Mouse (Mus musculus) MEL (cell line): ENCODE measurements around the gene Ispd. TPM values are rescaled to one million over a fixed set of nuclear protein-coding genes. Genes with fewer than 3 reads are reported as not detected.
A peak's percentile ranks its signal among the peaks of the same experiment; 100 is the strongest.

Experiments
- DNase-seq: peaks from one replicate; pipeline ENCODE4 v3.0.0; 2011; ENCODE audit warnings: low read depth, low spot score
- H3K27ac ChIP-seq: 2 replicates; pipeline ENCODE4 v1.5.1; 2012; ENCODE audit warnings: low read depth, mild to moderate bottlenecking, control low read depth, low read length, moderate library complexity; ENCODE audit not compliant: control insufficient read depth
- H3K27me3 ChIP-seq, 2 experiments: fragments of 150-350 bp in 1 of 2; sonication (generic) in 1 of 2; 2 replicates each; pipeline ENCODE4 v1.6.1; 2012; ENCODE audit warnings: low read length in 2 of 2, mild to moderate bottlenecking in 2 of 2, improper control_type of control experiment in 1 of 2, moderate library complexity in 1 of 2; ENCODE audit not compliant: insufficient read depth in 2 of 2, control insufficient read depth in 1 of 2
- H3K36me3 ChIP-seq, 2 experiments: 2 replicates each; pipeline ENCODE4 v1.6.1; 2012 to 2014; ENCODE audit warnings: low read length in 2 of 2, improper control_type of control experiment in 1 of 2, inconsistent platforms in 1 of 2, mild to moderate bottlenecking in 1 of 2; ENCODE audit not compliant: insufficient read depth in 2 of 2, control insufficient read depth in 1 of 2
- H3K4me1 ChIP-seq, 2 experiments: fragments of 150-350 bp in 1 of 2; sonication (generic) in 1 of 2; 2 replicates each; pipeline ENCODE4 v1.6.1; 2012; ENCODE audit warnings: low read length in 2 of 2, improper control_type of control experiment in 1 of 2, mild to moderate bottlenecking in 1 of 2; ENCODE audit not compliant: insufficient read depth in 2 of 2, control insufficient read depth in 1 of 2
- H3K4me3 ChIP-seq, 2 experiments: fragments of 150-350 bp in 1 of 2; sonication (generic) in 1 of 2; 2 replicates each; pipeline ENCODE4 v1.5.1; 2012; ENCODE audit warnings: low read depth in 2 of 2, low read length in 2 of 2, mild to moderate bottlenecking in 2 of 2, moderate library complexity in 2 of 2, control low read depth in 1 of 2, improper control_type of control experiment in 1 of 2; ENCODE audit not compliant: control insufficient read depth in 1 of 2, insufficient read depth in 1 of 2
- H3K79me2 ChIP-seq: 2 replicates; pipeline ENCODE4 v1.6.1; 2012; ENCODE audit warnings: mild to moderate bottlenecking, low read length, moderate library complexity; ENCODE audit not compliant: control insufficient read depth, poor library complexity, insufficient read depth
- H3K9ac ChIP-seq: 2 replicates; pipeline ENCODE4 v1.6.1; 2012; ENCODE audit warnings: low read depth, mild to moderate bottlenecking, control low read depth, low read length, moderate library complexity; ENCODE audit not compliant: control insufficient read depth, poor library complexity, severe bottlenecking
- H3K9me3 ChIP-seq: fragments of 150-350 bp; sonication (generic); replicated peaks from 2 replicates; pipeline ENCODE4 v1.6.1; 2012; ENCODE audit warnings: mild to moderate bottlenecking, low read length, improper control_type of control experiment, moderate library complexity; ENCODE audit not compliant: insufficient read depth
- BHLHE40 ChIP-seq: IDR thresholded peaks from 2 replicates; pipeline ENCODE4 v1.6.1; 2012; ENCODE audit warnings: low read depth, mild to moderate bottlenecking, inconsistent platforms, low read length, improper control_type of control experiment, borderline replicate concordance
- CHD1 ChIP-seq: IDR thresholded peaks from 2 replicates; pipeline ENCODE4 v1.6.1; 2012; ENCODE audit warnings: low read depth, mild to moderate bottlenecking, inconsistent platforms, low read length, improper control_type of control experiment
- CHD2 ChIP-seq: IDR thresholded peaks from 2 replicates; pipeline ENCODE4 v1.6.1; 2011; ENCODE audit warnings: low read length, improper control_type of control experiment
- CTCF ChIP-seq, 3 experiments: IDR thresholded peaks in 2 of 3; conservative IDR thresholded peaks in 1 of 3; 2 replicates each; pipeline ENCODE4 v1.5.1; 2011 to 2012; ENCODE audit warnings: low read length in 3 of 3, low read depth in 2 of 3, mild to moderate bottlenecking in 2 of 3, improper control_type of control experiment in 1 of 3, inconsistent platforms in 1 of 3, mixed read lengths in 1 of 3, moderate library complexity in 1 of 3; ENCODE audit not compliant: control insufficient read depth in 1 of 3, insufficient read depth in 1 of 3, poor library complexity in 1 of 3, severe bottlenecking in 1 of 3
- E2F4 ChIP-seq: IDR thresholded peaks from 2 replicates; pipeline ENCODE4 v1.6.1; 2011; ENCODE audit warnings: low read depth, low read length, improper control_type of control experiment, borderline replicate concordance
- ELF1 ChIP-seq: IDR thresholded peaks from 2 replicates; pipeline ENCODE4 v1.6.1; 2014; ENCODE audit warnings: low read depth, mild to moderate bottlenecking, inconsistent platforms, low read length, improper control_type of control experiment, moderate library complexity
- EP300 ChIP-seq, 2 experiments: IDR thresholded peaks; 2 replicates each; pipeline ENCODE4 v1.6.1; 2011; ENCODE audit warnings: improper control_type of control experiment in 2 of 2, low read length in 2 of 2, low read depth in 1 of 2, mild to moderate bottlenecking in 1 of 2
- ETS1 ChIP-seq: IDR thresholded peaks from 2 replicates; pipeline ENCODE4 v1.6.1; 2012; ENCODE audit warnings: low read depth, mild to moderate bottlenecking, inconsistent platforms, low read length, improper control_type of control experiment, moderate library complexity
- GATA1 ChIP-seq: IDR thresholded peaks from 2 replicates; pipeline ENCODE4 v1.6.1; 2011; ENCODE audit warnings: low read depth, low read length, improper control_type of control experiment
- HCFC1 ChIP-seq: IDR thresholded peaks from 2 replicates; pipeline ENCODE4 v1.6.1; 2012; ENCODE audit warnings: low read depth, mild to moderate bottlenecking, inconsistent platforms, low read length, improper control_type of control experiment, moderate library complexity
- MAX ChIP-seq: IDR thresholded peaks from 2 replicates; pipeline ENCODE4 v1.6.1; 2011; ENCODE audit warnings: low read length, improper control_type of control experiment
- MAZ ChIP-seq: IDR thresholded peaks from 2 replicates; pipeline ENCODE4 v1.6.1; 2012; ENCODE audit warnings: low read depth, mild to moderate bottlenecking, inconsistent platforms, low read length, improper control_type of control experiment
- MEF2A ChIP-seq: IDR thresholded peaks from 2 replicates; pipeline ENCODE4 v1.6.1; 2014; ENCODE audit warnings: low read depth, mild to moderate bottlenecking, inconsistent platforms, low read length, improper control_type of control experiment; ENCODE audit not compliant: poor library complexity, insufficient replicate concordance, severe bottlenecking; ENCODE audit errors: extremely low read depth
- MXI1 ChIP-seq: IDR thresholded peaks from 2 replicates; pipeline ENCODE4 v1.6.1; 2011; ENCODE audit warnings: mild to moderate bottlenecking, low read depth, low read length, improper control_type of control experiment
- MYB ChIP-seq: IDR thresholded peaks from 2 replicates; pipeline ENCODE4 v1.6.1; 2011; ENCODE audit warnings: mild to moderate bottlenecking, low read depth, low read length, improper control_type of control experiment
- NELFE ChIP-seq: IDR thresholded peaks from 2 replicates; pipeline ENCODE4 v1.6.1; 2011; ENCODE audit warnings: low read depth, low read length, improper control_type of control experiment
- POLR2A ChIP-seq, 2 experiments: IDR thresholded peaks; 2 replicates each; pipeline ENCODE4 v1.6.1; 2011 to 2012; ENCODE audit warnings: low read length in 2 of 2, mild to moderate bottlenecking in 2 of 2, control low read depth in 1 of 2, improper control_type of control experiment in 1 of 2, low read depth in 1 of 2, moderate library complexity in 1 of 2; ENCODE audit not compliant: control insufficient read depth in 1 of 2, insufficient read depth in 1 of 2, poor library complexity in 1 of 2
- POLR2AphosphoS2 ChIP-seq: IDR thresholded peaks from 2 replicates; pipeline ENCODE4 v1.6.1; 2011; ENCODE audit warnings: low read length, improper control_type of control experiment
- RAD21 ChIP-seq: IDR thresholded peaks from 2 replicates; pipeline ENCODE4 v1.6.1; 2011; ENCODE audit warnings: mild to moderate bottlenecking, low read depth, low read length, improper control_type of control experiment
- RCOR1 ChIP-seq: IDR thresholded peaks from 2 replicates; pipeline ENCODE4 v1.6.1; 2012; ENCODE audit warnings: low read depth, mild to moderate bottlenecking, inconsistent platforms, low read length, improper control_type of control experiment
- SMC3 ChIP-seq: IDR thresholded peaks from 2 replicates; pipeline ENCODE4 v1.6.1; 2011; ENCODE audit warnings: low read depth, low read length, improper control_type of control experiment
- TAL1 ChIP-seq: IDR thresholded peaks from 2 replicates; pipeline ENCODE4 v1.6.1; 2012; ENCODE audit warnings: mild to moderate bottlenecking, inconsistent platforms, low read length, moderate library complexity, mixed read lengths
- TBP ChIP-seq: IDR thresholded peaks from 2 replicates; pipeline ENCODE4 v1.8.0; 2011; ENCODE audit warnings: low read depth, low read length, improper control_type of control experiment
- TCF12 ChIP-seq: IDR thresholded peaks from 2 replicates; pipeline ENCODE4 v1.6.1; 2014; ENCODE audit warnings: low read depth, mild to moderate bottlenecking, inconsistent platforms, low read length, improper control_type of control experiment, moderate library complexity
- UBTF ChIP-seq: IDR thresholded peaks from 2 replicates; pipeline ENCODE4 v1.6.1; 2012; ENCODE audit warnings: low read depth, mild to moderate bottlenecking, inconsistent platforms, low read length, improper control_type of control experiment, moderate library complexity, borderline replicate concordance; ENCODE audit not compliant: insufficient read depth
- USF1 ChIP-seq: IDR thresholded peaks from 2 replicates; pipeline ENCODE4 v1.6.1; 2014; ENCODE audit warnings: low read depth, mild to moderate bottlenecking, inconsistent platforms, low read length, improper control_type of control experiment, moderate library complexity
- USF2 ChIP-seq, 2 experiments: IDR thresholded peaks; 2 replicates each; pipeline ENCODE4 v1.6.1; 2011 to 2012; ENCODE audit warnings: improper control_type of control experiment in 2 of 2, low read length in 2 of 2, borderline replicate concordance in 1 of 2, inconsistent platforms in 1 of 2, low read depth in 1 of 2, mild to moderate bottlenecking in 1 of 2; ENCODE audit not compliant: insufficient read depth in 1 of 2
- ZC3H11A ChIP-seq: IDR thresholded peaks from 2 replicates; pipeline ENCODE4 v1.6.1; 2012; ENCODE audit warnings: low read depth, mild to moderate bottlenecking, inconsistent platforms, low read length, improper control_type of control experiment
- ZMIZ1 ChIP-seq: IDR thresholded peaks from 2 replicates; pipeline ENCODE4 v1.6.1; 2012; ENCODE audit warnings: low read depth, mild to moderate bottlenecking, inconsistent platforms, low read length, improper control_type of control experiment, moderate library complexity
- ZNF384 ChIP-seq: IDR thresholded peaks from 2 replicates; pipeline ENCODE4 v1.6.1; 2012; ENCODE audit warnings: low read depth, mild to moderate bottlenecking, inconsistent platforms, low read length, improper control_type of control experiment
- polyA plus RNA-seq, 2 experiments: library from polyadenylated mRNA; stranded (reverse) in 1 of 2; unstranded in 1 of 2; fragments of >175 nt in 1 of 2; fragments of >200 nt in 1 of 2; gene quantifications; 2 replicates each; pipeline versions ENCODE4 v1.2.1 to v1.2.4; 2012; ENCODE audit warnings: low replicate concordance in 2 of 2, low read depth in 1 of 2; ENCODE audit not compliant: insufficient read length in 2 of 2, insufficient read depth in 1 of 2, missing spikeins in 1 of 2
- total RNA-seq: library from RNA; depleted of rRNA; stranded (reverse); fragments of 300-350 nt; gene quantifications from 2 replicates; pipeline ENCODE4 v1.2.3, GENCODE M21; 2012

Gene Ispd
- total and polyA plus RNA-seq, 3 experiments = 2.4 to 54.1 (median 2.8) TPM

GRCm38 (mm10) chr12:36694072-36694471, 312.8 kb downstream of the Ispd start:
- no peaks in the 10 kb centered on the region for H3K9me3 ChIP-seq
- no peaks in the 10 kb centered on the region for H3K36me3 ChIP-seq
- H3K9ac ChIP-seq = no peak overlapping the region
- DNase-seq = no peak
- H3K79me2 ChIP-seq = no peaks in the 10 kb centered on the region
- no peaks in the 10 kb centered on the region for H3K27me3 ChIP-seq
- no peak overlapping the region for H3K27ac ChIP-seq
- TF ChIP-seq ELF1 = no peak
- no peak for TF ChIP-seq CHD2
- no peak for TF ChIP-seq EP300 (IDR thresholded peaks at IDR 0.05; ENCODE audit: low read depth in 1 of 2, low read length in 2 of 2)
- TF ChIP-seq MXI1 = no peak
- TF ChIP-seq USF1 = no peak
- no peak for TF ChIP-seq TCF12
- no peak for TF ChIP-seq TBP
- TF ChIP-seq ETS1 = no peak
- no peak for TF ChIP-seq USF2 (IDR thresholded peaks at IDR 0.05; ENCODE audit: borderline replicate concordance in 1 of 2, insufficient read depth in 1 of 2, low read depth in 1 of 2, low read length in 2 of 2)
- no peak for TF ChIP-seq MYB
- TF ChIP-seq TAL1 = no peak
- TF ChIP-seq UBTF = no peak
- TF ChIP-seq MAZ = no peak
- TF ChIP-seq MEF2A = no peak
- TF ChIP-seq MAX = no peak
- TF ChIP-seq HCFC1 = no peak
- no peak for TF ChIP-seq ZNF384
- no peak for TF ChIP-seq RCOR1
- H3K4me3 ChIP-seq = no peak overlapping the region
- no peaks in the 10 kb centered on the region for H3K4me1 ChIP-seq

GRCm38 (mm10) chr12:36704380-36704779, 323.1 kb downstream of the Ispd start:
- DNase-seq = peak; percentile 13
- H3K9me3 ChIP-seq = no peaks in the 10 kb centered on the region
- H3K4me3 ChIP-seq = no peak overlapping the region
- no peak overlapping the region for H3K27ac ChIP-seq
- no peaks in the 10 kb centered on the region for H3K4me1 ChIP-seq
- no peaks in the 10 kb centered on the region for H3K79me2 ChIP-seq
- no peak overlapping the region for H3K9ac ChIP-seq
- no peaks in the 10 kb centered on the region for H3K36me3 ChIP-seq
- H3K27me3 ChIP-seq = peaks cover 0 to 1% of the 10 kb centered on the region in 2 experiments; a peak in 1 of 4 replicates
- no peak for TF ChIP-seq TBP
- no peak for TF ChIP-seq USF1
- TF ChIP-seq POLR2AphosphoS2 = no peak
- no peak for TF ChIP-seq HCFC1
- no peak for TF ChIP-seq MYB
- no peak for TF ChIP-seq ZNF384
- no peak for TF ChIP-seq USF2 (IDR thresholded peaks at IDR 0.05; ENCODE audit: borderline replicate concordance in 1 of 2, insufficient read depth in 1 of 2, low read depth in 1 of 2, low read length in 2 of 2)
- TF ChIP-seq UBTF = no peak
- TF ChIP-seq MAX = no peak
- peak; percentile 54 for TF ChIP-seq SMC3
- no peak for TF ChIP-seq RCOR1
- no peak for TF ChIP-seq CHD2
- TF ChIP-seq ZMIZ1 = no peak
- TF ChIP-seq E2F4 = no peak
- 0 out of 2 replicates have a peak, but pooled peaks have one; percentile 22 for TF ChIP-seq ZC3H11A
- TF ChIP-seq NELFE = no peak
- TF ChIP-seq TCF12 = no peak
- TF ChIP-seq ETS1 = no peak
- peak; percentile 41 for TF ChIP-seq RAD21
- TF ChIP-seq MXI1 = no peak
- TF ChIP-seq POLR2A (IDR thresholded peaks at IDR 0.05; ENCODE audit: control insufficient read depth in 1 of 2, insufficient read depth in 1 of 2, low read depth in 1 of 2, low read length in 2 of 2, poor library complexity in 1 of 2) = no peak
- TF ChIP-seq CTCF (IDR thresholded peaks at IDR 0.05 in 2 of 3, conservative IDR thresholded peaks at IDR 0.05 in 1 of 3; ENCODE audit: control insufficient read depth in 1 of 3, insufficient read depth in 1 of 3, low read depth in 2 of 3, low read length in 3 of 3, poor library complexity in 1 of 3, severe bottlenecking in 1 of 3) = peak in 1 of 3 experiments; percentile 33; a peak in 2 of 6 replicates
- no peak for TF ChIP-seq MEF2A
- TF ChIP-seq CHD1 = no peak
- TF ChIP-seq BHLHE40 = peak; percentile 40; the same call in 1 of the 2 replicates
- TF ChIP-seq GATA1 = no peak
- no peak for TF ChIP-seq MAZ
